ENCODE assay signal across 17 mouse cellular contexts in the genomic region with DNA sequence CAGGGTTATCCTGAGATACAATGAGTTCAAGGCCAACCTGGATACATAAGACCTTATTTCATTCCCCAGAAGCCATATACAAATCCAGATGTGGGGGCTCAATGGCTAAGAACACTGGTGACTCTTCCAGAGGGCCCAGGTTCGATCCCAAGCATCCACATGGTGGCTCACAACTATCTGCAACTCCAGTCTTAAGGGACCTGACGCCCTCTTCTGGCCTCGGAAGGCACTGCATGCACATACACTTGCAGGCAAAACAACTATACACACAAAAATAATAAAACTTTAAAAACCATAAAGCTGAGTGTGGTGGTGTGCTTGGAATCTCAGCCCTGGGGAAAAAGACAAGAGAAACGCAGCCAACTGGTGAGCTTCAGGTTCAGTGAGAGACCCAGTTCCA. TPM values are rescaled to one million over a fixed set of nuclear protein-coding genes. Genes with fewer than 3 reads are reported as not detected.
DNase-seq lines count a peak whose midpoint lies in the region; TF ChIP-seq lines count a peak whose summit lies in the region.
"Had no signal": no experiment of that assay in that cellular context is flagged by ENCODE, and none has a peak within 500 bp of the region (broad histone marks: within the 10 kb centered on the region; RNA-seq: fewer than 3 reads in every experiment).

No protein-coding gene starts in this region.

- TF ChIP-seq RAD21 in CH12.LX (IDR thresholded peaks at IDR 0.05; ENCODE audit: low read depth, low read length): peak; percentile 18

- no peak overlapping the region for H3K9ac ChIP-seq in CH12.LX (ENCODE audit: insufficient read depth, low read depth)
- H3K9ac ChIP-seq: stomach, embryonic 15.5 days had no signal

- 83% methylated on average over 4 of the region's 4 CpGs for WGBS in lung, adult 2 months

- H3K4me1 ChIP-seq in lung, adult 2 months (ENCODE audit: control insufficient read depth, insufficient read depth, low read length): no peaks in the 10 kb centered on the region
- H3K4me1 ChIP-seq in CH12.LX (ENCODE audit: control insufficient read depth in 1 of 2, insufficient read depth in 2 of 2): peaks cover 4 to 10% of the 10 kb centered on the region in 2 experiments
- H3K4me1 ChIP-seq: stomach, embryonic 15.5 days had no signal

- TF ChIP-seq CTCF in lung, adult 2 months (IDR thresholded peaks at IDR 0.05; ENCODE audit: insufficient read depth, low read length): peak; percentile 24; the same call in 1 of the 2 replicates
- TF ChIP-seq CTCF in CH12.LX (conservative IDR thresholded peaks at IDR 0.05 in 1 of 2, IDR thresholded peaks at IDR 0.05 in 1 of 2; ENCODE audit: low read depth in 2 of 2, low read length in 2 of 2): peak; percentile 43 to 55; a peak in 3 of 4 replicates

- intact Hi-C loops in heart, postnatal 10 days (cut with DNase I): no loop called here

- no peaks in the 10 kb centered on the region for H3K79me2 ChIP-seq in CH12.LX (replicated peaks; ENCODE audit: control insufficient read depth, extremely low read depth, insufficient read depth, poor library complexity, severe bottlenecking)

- no peak overlapping the region for H3K4me2 ChIP-seq in CH12.LX (ENCODE audit: insufficient read depth, low read depth, poor library complexity, severe bottlenecking)
- H3K4me2 ChIP-seq: stomach, embryonic 15.5 days had no signal

- DNase-seq in heart, adult 11 months: peak; percentile 43
- DNase-seq in heart, postnatal 10 days: no peak
- no peak for DNase-seq in lung, adult 2 months
- DNase-seq in lung, postnatal 14 days: no peak
- no peak for DNase-seq in CH12.LX (ENCODE audit: extremely low read depth)
- peak; percentile 20 for DNase-seq in induced T-regulatory cell, adult 2 months (ENCODE audit: low read depth)
- DNase-seq in cerebellum, postnatal 25 days: no peak
- DNase-seq: adrenal gland, postnatal 25 days; cerebellum, adult 11 months; embryo, embryonic 11 days; heart, adult 18-20 months; heart, postnatal 4 days; kidney, adult 18-20 months; right cerebral cortex, postnatal 14 days had no signal

- H3K36me3 ChIP-seq in CH12.LX (replicated peaks in 1 of 2; ENCODE audit: control insufficient read depth in 1 of 2, insufficient read depth in 1 of 2, low read length in 1 of 2): no peaks in the 10 kb centered on the region
- H3K36me3 ChIP-seq: stomach, embryonic 15.5 days had no signal

- H3K4me3 ChIP-seq in lung, adult 2 months (replicated peaks; ENCODE audit: extremely low read depth, low read depth, low read length): no peak overlapping the region
- H3K4me3 ChIP-seq in CH12.LX (replicated peaks in 1 of 3; ENCODE audit: low read depth in 2 of 3, low read length in 2 of 3, poor library complexity in 1 of 3): no peak overlapping the region
- H3K4me3 ChIP-seq: erythroblast, embryonic 14.5 days; left cerebral cortex, adult 2 months; stomach, embryonic 15.5 days had no signal

- TF ChIP-seq EP300 in CH12.LX (IDR thresholded peaks at IDR 0.05; ENCODE audit: low read length): no peak

- no peaks in the 10 kb centered on the region for H3K9me3 ChIP-seq in CH12.LX (replicated peaks; ENCODE audit: low read length)
- H3K9me3 ChIP-seq: stomach, embryonic 15.5 days had no signal

- no peaks in the 10 kb centered on the region for H3K27me3 ChIP-seq in CH12.LX (replicated peaks)
- H3K27me3 ChIP-seq: stomach, embryonic 15.5 days had no signal

- dilution Hi-C loops in CH12.LX (cut with MboI; ENCODE audit: extremely low pct_ligation_motif_present, extremely low pct_unique_long_range_greater_than_20kb, low sequenced_read_pairs): no loop called here

- TF ChIP-seq POLR2A in lung, adult 2 months (IDR thresholded peaks at IDR 0.05; ENCODE audit: borderline replicate concordance, extremely low read depth, low read depth, low read length): no peak
- no peak for TF ChIP-seq POLR2A in CH12.LX (IDR thresholded peaks at IDR 0.05; ENCODE audit: low read depth, low read length)

- in situ Hi-C loops in CH12.LX (cut with MboI; ENCODE audit: low pct_ligation_motif_present, low pct_unique_long_range_greater_than_20kb, low sequenced_read_pairs): no loop called here

- H3K27ac ChIP-seq in CH12.LX (ENCODE audit: insufficient read depth, low read depth): no peak overlapping the region
- H3K27ac ChIP-seq: left cerebral cortex, adult 2 months; stomach, embryonic 15.5 days had no signal

TF ChIP-seq in CH12.LX, 34 proteins besides CTCF, POLR2A, EP300 and RAD21:
- TF ChIP-seq JUND (conservative IDR thresholded peaks at IDR 0.05; ENCODE audit: low read depth, low read length) (no peak), NELFE (IDR thresholded peaks at IDR 0.05; ENCODE audit: low read depth, low read length) (no peak), MAX (IDR thresholded peaks at IDR 0.05; ENCODE audit: low read length) (no peak), USF2 (conservative IDR thresholded peaks at IDR 0.05; ENCODE audit: low read depth, low read length) (no peak), MAFK (IDR thresholded peaks at IDR 0.05; ENCODE audit: insufficient replicate concordance, low read length) (no peak), NRF1 (IDR thresholded peaks at IDR 0.05; ENCODE audit: low read depth, low read length) (no peak), ELF1 (IDR thresholded peaks at IDR 0.05; ENCODE audit: low read depth, low read length) (no peak), JUN (IDR thresholded peaks at IDR 0.05; ENCODE audit: insufficient read depth, low read depth, low read length) (no peak), BHLHE40 (IDR thresholded peaks at IDR 0.05; ENCODE audit: low read depth, low read length) (no peak), HCFC1 (IDR thresholded peaks at IDR 0.05; ENCODE audit: low read depth, low read length) (no peak), TCF12 (IDR thresholded peaks at IDR 0.05; ENCODE audit: low read depth, low read length) (no peak)

RNA-seq across cellular contexts. Expression of a gene that starts 24.0 kb away (rescaled TPM):
- 1 to 10 TPM; 1.1 to 1.4 TPM for total RNA-seq in heart, postnatal 10 days (2021)
- polyA plus RNA-seq in lung, adult 2 months (2012; rRNA removed): 0.62 and 1.3 TPM in 2 replicates
- total RNA-seq in CH12.LX (2012; rRNA removed) (1.5 and 1.9 TPM in 2 replicates), CH12.LX (2014; rRNA removed) (3.9 and 5.1 TPM in 2 replicates)
- 3.1 and 3.5 TPM in 2 replicates for polyA plus RNA-seq in CH12.LX (2012; ENCODE audit: insufficient read length, low read depth)
- polyA plus RNA-seq: erythroblast, embryonic 14.5 days had no signal

RNA-seq across cellular contexts. Expression of a gene that starts 59.5 kb away (rescaled TPM):
- total RNA-seq in heart, postnatal 10 days (2021): 1 to 10 TPM in 1 of 2 experiments, under 1 TPM in 1; 0.93 to 1.2 TPM
- polyA plus RNA-seq in lung, adult 2 months (2012; rRNA removed): 1.6 and 2.3 TPM in 2 replicates
- total RNA-seq in CH12.LX (2012; rRNA removed) (0.59 and 0.68 TPM in 2 replicates), CH12.LX (2014; rRNA removed) (0.07 and 0.20 TPM in 2 replicates)
- polyA plus RNA-seq in CH12.LX (2012; ENCODE audit: insufficient read length, low read depth): 0.46 and 0.55 TPM in 2 replicates

Comparison
In these comparisons a context has a peak if more than half of its experiments do, and no peak if none do; other contexts are left out.
1. DNase-seq: peak in heart, adult 11 months (single experiment) and induced T-regulatory cell, adult 2 months (single experiment); none in heart, postnatal 10 days (0 of 2), lung, adult 2 months (single experiment), lung, postnatal 14 days (single experiment), CH12.LX (single experiment) and cerebellum, postnatal 25 days (0 of 2).